Mouse (Mus musculus) kidney, postnatal 0 days (tissue): ENCODE data around the gene Lyrm9. TPM values are rescaled to one million over a fixed set of nuclear protein-coding genes. Genes with fewer than 3 reads are reported as not detected.

Source experiments
- ATAC-seq: fragments of 200-750 bp; cut with Nextera tagmentation; replicated peaks from 2 replicates; pipeline ENCODE4 v1.8.0; 2017; ENCODE audit warnings: low read depth, moderate number of reproducible peaks, moderate TSS enrichment, moderate library complexity; ENCODE audit not compliant: low FRiP score
- DNase-seq: peaks from one replicate; pipeline ENCODE4 v3.0.0-alpha.2; 2016; ENCODE audit warnings: low spot score
- H3K27ac ChIP-seq: fragments of 300-500 bp; sonication (generic); 2 replicates; pipeline ENCODE4 v1.5.1; 2014; ENCODE audit warnings: mild to moderate bottlenecking
- H3K27me3 ChIP-seq: fragments of 300-500 bp; sonication (generic); 2 replicates; pipeline ENCODE4 v1.6.1; 2014; ENCODE audit warnings: low read length, mixed read lengths; ENCODE audit not compliant: insufficient read depth
- H3K36me3 ChIP-seq: fragments of 300-500 bp; sonication (generic); 2 replicates; pipeline ENCODE4 v1.6.1; 2014; ENCODE audit warnings: low read length, mixed read lengths; ENCODE audit not compliant: insufficient read depth
- H3K4me1 ChIP-seq: fragments of 300-500 bp; sonication (generic); replicated peaks from 2 replicates; pipeline ENCODE4 v1.6.1; 2014; ENCODE audit warnings: antibody characterized with exemption, low read length, mixed read lengths; ENCODE audit not compliant: insufficient read depth
- H3K4me2 ChIP-seq: fragments of 300-500 bp; sonication (generic); 2 replicates; pipeline ENCODE4 v1.6.1; 2014; ENCODE audit warnings: mild to moderate bottlenecking, low read length, moderate library complexity, mixed read lengths
- H3K4me3 ChIP-seq: fragments of 300-500 bp; sonication (generic); replicated peaks from 2 replicates; pipeline ENCODE4 v1.5.1; 2014; ENCODE audit warnings: low read depth, low read length
- H3K9ac ChIP-seq: fragments of 300-500 bp; sonication (generic); 2 replicates; pipeline ENCODE4 v1.6.1; 2014; ENCODE audit warnings: low read depth, low read length
- H3K9me3 ChIP-seq: fragments of 300-500 bp; sonication (generic); replicated peaks from 2 replicates; pipeline ENCODE4 v1.6.1; 2016; ENCODE audit warnings: low read length, inconsistent platforms, mixed read lengths
- CTCF ChIP-seq: IDR thresholded peaks from 2 replicates; pipeline ENCODE4 v1.5.1; 2016; ENCODE audit warnings: antibody characterized with exemption, low read depth, mild to moderate bottlenecking, moderate library complexity
- WGBS: fragments of 180-500 bp; shearing (Covaris S2); extraction: QIAGEN DNeasy Blood & Tissue Kit; methylation state at CpG from one replicate; pipeline ENCODE4 v1.1.7; 2014; 5-methylcytosine and 5-hydroxymethylcytosine counted together
- polyA plus RNA-seq: library from polyadenylated mRNA; unstranded; fragments of >200 nt; fragmentation: Nextera tagmentation; extraction: Ambion mirVana; gene quantifications from 2 replicates; pipeline ENCODE4 v1.2.1, GENCODE M21; 2015

The Lyrm9 gene
- polyA plus RNA-seq, 1 experiment from 2014 or later: 28.6 TPM

GRCm38 (mm10) chr11:78796072-78796729, 30.2 kb upstream of the Lyrm9 start:
- DNase-seq: peak; percentile 17
- Histone ChIP-seq H3K4me2 (no peak overlapping the region), H3K36me3 (no peaks in the 10 kb centered on the region), H3K4me3 (no peak overlapping the region), H3K9me3 (no peaks in the 10 kb centered on the region), H3K4me1 (peaks cover 5% of the 10 kb centered on the region; the same call in 1 of the 2 replicates), H3K27ac (no peak overlapping the region), H3K9ac (no peak overlapping the region), H3K27me3 (no peaks in the 10 kb centered on the region)
- TF ChIP-seq CTCF: no peak
- ATAC-seq: no peak
- 74% methylated on average over 10 of the region's 10 CpGs for WGBS

- DNase-seq (no peak), ATAC-seq (no peak)
- Histone ChIP-seq H3K4me3 (no peak overlapping the region), H3K27me3 (no peaks in the 10 kb centered on the region), H3K4me1 (no peaks in the 10 kb centered on the region; the same call in 1 of the 2 replicates), H3K9ac (no peak overlapping the region), H3K9me3 (no peaks in the 10 kb centered on the region), H3K36me3 (no peaks in the 10 kb centered on the region), H3K27ac (no peak overlapping the region), H3K4me2 (no peak overlapping the region)
- 91% methylated on average over 4 of the region's 4 CpGs for WGBS
- TF ChIP-seq CTCF: no peak
Measured at GRCm38 (mm10) chr11:78801094-78801493, 25.3 kb upstream of the Lyrm9 start.

GRCm38 (mm10) chr11:78803587-78804316, 22.6 kb upstream of the Lyrm9 start:
- Histone ChIP-seq H3K27ac (no peak overlapping the region), H3K27me3 (no peaks in the 10 kb centered on the region), H3K9me3 (no peaks in the 10 kb centered on the region), H3K4me3 (no peak overlapping the region), H3K4me1 (no peaks in the 10 kb centered on the region; the same call in 1 of the 2 replicates), H3K36me3 (no peaks in the 10 kb centered on the region), H3K4me2 (no peak overlapping the region), H3K9ac (no peak overlapping the region)
- ATAC-seq: no peak
- TF ChIP-seq CTCF: no peak
- DNase-seq: no peak
- 62% methylated on average over 14 of the region's 14 CpGs for WGBS

- no peaks in the 10 kb centered on the region for H3K4me1 ChIP-seq
- WGBS: 85% methylated on average over 6 of the region's 6 CpGs
- no peaks in the 10 kb centered on the region for H3K36me3 ChIP-seq
- H3K9ac ChIP-seq: no peak overlapping the region
- DNase-seq (no peak), ATAC-seq (no peak)
- TF ChIP-seq CTCF: no peak
- H3K9me3 ChIP-seq: no peaks in the 10 kb centered on the region
- H3K4me2 ChIP-seq: no peak overlapping the region
- no peaks in the 10 kb centered on the region for H3K27me3 ChIP-seq
- no peak overlapping the region for H3K27ac ChIP-seq
- no peak overlapping the region for H3K4me3 ChIP-seq
Measured at GRCm38 (mm10) chr11:78804551-78804950, 21.8 kb upstream of the Lyrm9 start.

GRCm38 (mm10) chr11:78805198-78805597, 21.2 kb upstream of the Lyrm9 start:
- WGBS: 79% methylated on average over 6 of the region's 6 CpGs
- H3K27ac ChIP-seq: no peak overlapping the region
- no peak overlapping the region for H3K9ac ChIP-seq
- no peak overlapping the region for H3K4me2 ChIP-seq
- no peaks in the 10 kb centered on the region for H3K36me3 ChIP-seq
- no peaks in the 10 kb centered on the region for H3K9me3 ChIP-seq
- H3K27me3 ChIP-seq: no peaks in the 10 kb centered on the region
- DNase-seq: no peak
- H3K4me1 ChIP-seq: no peaks in the 10 kb centered on the region
- H3K4me3 ChIP-seq: no peak overlapping the region
- ATAC-seq: no peak
- TF ChIP-seq CTCF: no peak

GRCm38 (mm10) chr11:78805691-78806137, 20.7 kb upstream of the Lyrm9 start:
- 44% methylated on average over 9 of the region's 9 CpGs for WGBS
- H3K4me3 ChIP-seq: no peak overlapping the region
- H3K9me3 ChIP-seq: no peaks in the 10 kb centered on the region
- no peaks in the 10 kb centered on the region for H3K4me1 ChIP-seq
- H3K27me3 ChIP-seq: no peaks in the 10 kb centered on the region
- ATAC-seq (no peak), DNase-seq (no peak)
- H3K27ac ChIP-seq: no peak overlapping the region
- peak; percentile 37; the same call in 1 of the 2 replicates for TF ChIP-seq CTCF
- H3K36me3 ChIP-seq: no peaks in the 10 kb centered on the region
- no peak overlapping the region for H3K9ac ChIP-seq
- no peak overlapping the region for H3K4me2 ChIP-seq
